Mouse (Mus musculus) testis, adult 2 months (tissue): ENCODE measurements around the gene Kndc1.
A peak's percentile ranks its signal among the peaks of the same experiment; 100 is the strongest.

Experiments
- CTCF ChIP-seq: fragments of 200-500 bp; IDR thresholded peaks from 2 replicates; pipeline ENCODE4 v1.5.1; 2012; ENCODE audit warnings: low read depth, mild to moderate bottlenecking, inconsistent platforms, low read length, moderate library complexity; ENCODE audit not compliant: control insufficient read depth, insufficient read depth, insufficient replicate concordance
- POLR2A ChIP-seq: fragments of 200-500 bp; IDR thresholded peaks from 2 replicates; pipeline ENCODE4 v1.6.1; 2012; ENCODE audit warnings: low read depth, mild to moderate bottlenecking, inconsistent platforms, low read length, moderate library complexity; ENCODE audit not compliant: control insufficient read depth

DNA sequence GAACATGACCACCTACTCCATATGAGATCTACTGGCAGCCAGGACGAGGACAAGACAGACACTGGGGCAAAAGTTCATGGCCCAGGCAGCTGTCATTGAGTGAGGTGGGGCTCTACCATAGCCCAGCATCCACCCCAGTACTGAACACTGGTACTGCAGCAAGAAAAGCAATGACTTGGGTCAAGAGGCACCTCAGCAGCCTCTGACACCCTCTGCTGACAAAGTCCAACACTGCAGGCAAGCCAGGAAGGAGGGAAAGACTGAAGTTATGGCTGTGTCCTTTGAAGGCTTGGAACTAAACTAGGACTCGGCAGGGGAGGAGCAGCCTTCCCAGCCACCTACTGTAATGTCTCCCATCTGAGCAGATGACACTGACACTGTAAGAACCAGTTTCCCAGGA is 30.2 kb upstream of the Kndc1 start:
- peak; percentile 45; the same call in 1 of the 2 replicates for TF ChIP-seq CTCF
- no peak for TF ChIP-seq POLR2A
